Mouse (Mus musculus): ENCODE results near the gene Sema6d. TPM values are rescaled to one million over a fixed set of nuclear protein-coding genes. Genes with fewer than 3 reads are reported as not detected.

Gene Sema6d
- total and polyA plus RNA-seq, 3 experiments, result 0.05 TPM; not detected in 2

DNA sequence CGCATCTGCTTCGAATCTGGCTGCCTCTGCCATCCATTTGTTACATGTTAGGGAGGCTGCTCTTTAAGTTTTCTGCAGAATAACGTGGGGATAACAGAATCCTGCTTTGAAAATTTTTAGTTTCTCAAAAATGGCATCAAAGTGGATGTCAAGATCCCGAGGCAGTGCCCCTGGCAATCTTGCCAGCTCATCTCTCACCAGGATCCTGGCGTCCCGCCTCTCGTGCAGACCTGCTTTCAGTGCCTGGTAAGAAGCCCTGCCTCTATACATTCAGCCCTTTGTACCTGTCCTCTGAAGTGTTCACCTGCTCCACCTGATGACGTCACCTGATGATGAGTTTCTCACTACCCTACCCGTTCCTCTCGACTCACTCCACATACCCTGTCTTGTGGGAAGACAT, 422.1 kb downstream of the Sema6d start:
- peaks cover 27% of the 10 kb centered on the region for H3K9me3 ChIP-seq (replicated peaks)

DNA sequence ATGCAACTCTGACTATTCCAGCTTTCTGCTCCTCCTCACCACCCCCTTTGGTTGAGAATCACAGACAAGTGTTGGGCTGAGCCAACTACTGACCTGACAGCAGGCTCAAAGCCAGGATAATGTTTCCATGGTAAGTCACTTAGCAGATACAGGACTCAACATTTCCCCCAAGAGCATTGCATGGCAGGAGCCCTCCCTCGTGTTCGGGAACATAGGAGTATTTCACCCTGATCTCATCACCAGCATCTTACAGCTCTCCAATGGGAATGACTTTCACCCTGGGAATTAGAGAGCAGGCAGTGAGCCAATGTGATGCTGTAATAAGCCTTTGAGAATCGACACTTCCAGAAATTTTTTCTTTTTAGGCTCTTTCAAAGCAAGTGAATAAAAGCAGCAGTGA, 432.7 kb downstream of the Sema6d start:
- no peak overlapping the region for H3K4me3 ChIP-seq (ENCODE audit: low read depth, low read length)
- no peaks in the 10 kb centered on the region for H3K36me3 ChIP-seq (replicated peaks)
- TF ChIP-seq GATA1 (IDR thresholded peaks at IDR 0.05; ENCODE audit: borderline replicate concordance, low read length), result no peak
- no peak for TF ChIP-seq POLR2AphosphoS5 (IDR thresholded peaks at IDR 0.05; ENCODE audit: insufficient replicate concordance, low read depth, low read length)
- no peak for TF ChIP-seq TAL1 (conservative IDR thresholded peaks at IDR 0.05; ENCODE audit: low read depth, low read length)
- no peak for TF ChIP-seq GATA2 (IDR thresholded peaks at IDR 0.05; ENCODE audit: borderline replicate concordance, low read depth, low read length)
- no peak for TF ChIP-seq CTCF (IDR thresholded peaks at IDR 0.05; ENCODE audit: low read depth, low read length)
- no peak for ATAC-seq (ENCODE audit: extremely low read depth, insufficient number of reproducible peaks, low FRiP score, poor library complexity, severe bottlenecking)
- DNase-seq (ENCODE audit: low spot score), result no peak
- H3K9me3 ChIP-seq (replicated peaks), result peaks cover 35% of the 10 kb centered on the region
- H3K4me1 ChIP-seq (ENCODE audit: insufficient read depth, low read depth, low read length), result no peaks in the 10 kb centered on the region
- no peaks in the 10 kb centered on the region for H3K27me3 ChIP-seq (ENCODE audit: insufficient read depth, low read length)

More for the DNA sequence above, 422.1 kb downstream of the Sema6d start:
- DNase-seq (ENCODE audit: low spot score) (no peak), ATAC-seq (ENCODE audit: extremely low read depth, insufficient number of reproducible peaks, low FRiP score, poor library complexity, severe bottlenecking) (no peak)
- Histone ChIP-seq H3K36me3 (replicated peaks) (no peaks in the 10 kb centered on the region), H3K27me3 (ENCODE audit: insufficient read depth, low read length) (no peaks in the 10 kb centered on the region), H3K4me3 (ENCODE audit: low read depth, low read length) (no peak overlapping the region), H3K4me1 (ENCODE audit: insufficient read depth, low read depth, low read length) (no peaks in the 10 kb centered on the region)
- TF ChIP-seq CTCF (IDR thresholded peaks at IDR 0.05; ENCODE audit: low read depth, low read length), result no peak
- TF ChIP-seq TAL1 (conservative IDR thresholded peaks at IDR 0.05; ENCODE audit: low read depth, low read length), result no peak
- TF ChIP-seq GATA1 (IDR thresholded peaks at IDR 0.05; ENCODE audit: borderline replicate concordance, low read length), result no peak
- TF ChIP-seq POLR2AphosphoS5 (IDR thresholded peaks at IDR 0.05; ENCODE audit: insufficient replicate concordance, low read depth, low read length), result no peak
- no peak for TF ChIP-seq GATA2 (IDR thresholded peaks at IDR 0.05; ENCODE audit: borderline replicate concordance, low read depth, low read length)

- Histone ChIP-seq H3K4me1 (ENCODE audit: insufficient read depth, low read depth, low read length) (no peaks in the 10 kb centered on the region), H3K36me3 (replicated peaks) (no peaks in the 10 kb centered on the region), H3K27me3 (ENCODE audit: insufficient read depth, low read length) (no peaks in the 10 kb centered on the region), H3K4me3 (ENCODE audit: low read depth, low read length) (no peak overlapping the region), H3K9me3 (replicated peaks) (peaks cover 33% of the 10 kb centered on the region)
- DNase-seq (ENCODE audit: low spot score) (no peak), ATAC-seq (ENCODE audit: extremely low read depth, insufficient number of reproducible peaks, low FRiP score, poor library complexity, severe bottlenecking) (no peak)
- TF ChIP-seq GATA2 (IDR thresholded peaks at IDR 0.05; ENCODE audit: borderline replicate concordance, low read depth, low read length), result no peak
- TF ChIP-seq POLR2AphosphoS5 (IDR thresholded peaks at IDR 0.05; ENCODE audit: insufficient replicate concordance, low read depth, low read length), result no peak
- no peak for TF ChIP-seq GATA1 (IDR thresholded peaks at IDR 0.05; ENCODE audit: borderline replicate concordance, low read length)
- TF ChIP-seq TAL1 (conservative IDR thresholded peaks at IDR 0.05; ENCODE audit: low read depth, low read length), result no peak
- TF ChIP-seq CTCF (IDR thresholded peaks at IDR 0.05; ENCODE audit: low read depth, low read length), result no peak
These were observed 433.9 kb downstream of the Sema6d start for GRCm38 (mm10) chr2:124523667-124524066.

GRCm38 (mm10) chr2:124524167-124524566, 434.4 kb downstream of the Sema6d start:
- Histone ChIP-seq H3K9me3 (replicated peaks) (peaks cover 29% of the 10 kb centered on the region), H3K36me3 (replicated peaks) (no peaks in the 10 kb centered on the region), H3K4me3 (ENCODE audit: low read depth, low read length) (no peak overlapping the region), H3K4me1 (ENCODE audit: insufficient read depth, low read depth, low read length) (no peaks in the 10 kb centered on the region), H3K27me3 (ENCODE audit: insufficient read depth, low read length) (no peaks in the 10 kb centered on the region)
- ATAC-seq (ENCODE audit: extremely low read depth, insufficient number of reproducible peaks, low FRiP score, poor library complexity, severe bottlenecking), result no peak
- no peak for TF ChIP-seq CTCF (IDR thresholded peaks at IDR 0.05; ENCODE audit: low read depth, low read length)
- no peak for TF ChIP-seq GATA1 (IDR thresholded peaks at IDR 0.05; ENCODE audit: borderline replicate concordance, low read length)
- TF ChIP-seq POLR2AphosphoS5 (IDR thresholded peaks at IDR 0.05; ENCODE audit: insufficient replicate concordance, low read depth, low read length), result no peak
- TF ChIP-seq GATA2 (IDR thresholded peaks at IDR 0.05; ENCODE audit: borderline replicate concordance, low read depth, low read length), result no peak
- no peak for TF ChIP-seq TAL1 (conservative IDR thresholded peaks at IDR 0.05; ENCODE audit: low read depth, low read length)
- DNase-seq (ENCODE audit: low spot score), result no peak

GRCm38 (mm10) chr2:124527641-124528040, 437.9 kb downstream of the Sema6d start:
- no peak for DNase-seq (ENCODE audit: low spot score)
- Histone ChIP-seq H3K4me3 (ENCODE audit: low read depth, low read length) (no peak overlapping the region), H3K36me3 (replicated peaks) (no peaks in the 10 kb centered on the region), H3K4me1 (ENCODE audit: insufficient read depth, low read depth, low read length) (no peaks in the 10 kb centered on the region), H3K9me3 (replicated peaks) (peaks cover 25% of the 10 kb centered on the region), H3K27me3 (ENCODE audit: insufficient read depth, low read length) (no peaks in the 10 kb centered on the region)
- ATAC-seq (ENCODE audit: extremely low read depth, insufficient number of reproducible peaks, low FRiP score, poor library complexity, severe bottlenecking), result no peak
- TF ChIP-seq CTCF (IDR thresholded peaks at IDR 0.05; ENCODE audit: low read depth, low read length), result no peak
- TF ChIP-seq GATA1 (IDR thresholded peaks at IDR 0.05; ENCODE audit: borderline replicate concordance, low read length), result no peak
- TF ChIP-seq GATA2 (IDR thresholded peaks at IDR 0.05; ENCODE audit: borderline replicate concordance, low read depth, low read length), result no peak
- TF ChIP-seq POLR2AphosphoS5 (IDR thresholded peaks at IDR 0.05; ENCODE audit: insufficient replicate concordance, low read depth, low read length), result no peak
- TF ChIP-seq TAL1 (conservative IDR thresholded peaks at IDR 0.05; ENCODE audit: low read depth, low read length), result no peak

- no peak for ATAC-seq (ENCODE audit: extremely low read depth, insufficient number of reproducible peaks, low FRiP score, poor library complexity, severe bottlenecking)
- Histone ChIP-seq H3K27me3 (ENCODE audit: insufficient read depth, low read length) (no peaks in the 10 kb centered on the region), H3K4me3 (ENCODE audit: low read depth, low read length) (no peak overlapping the region), H3K4me1 (ENCODE audit: insufficient read depth, low read depth, low read length) (no peaks in the 10 kb centered on the region), H3K9me3 (replicated peaks) (peaks cover 22% of the 10 kb centered on the region), H3K36me3 (replicated peaks) (no peaks in the 10 kb centered on the region)
- TF ChIP-seq GATA2 (IDR thresholded peaks at IDR 0.05; ENCODE audit: borderline replicate concordance, low read depth, low read length), result no peak
- TF ChIP-seq TAL1 (conservative IDR thresholded peaks at IDR 0.05; ENCODE audit: low read depth, low read length), result no peak
- no peak for TF ChIP-seq POLR2AphosphoS5 (IDR thresholded peaks at IDR 0.05; ENCODE audit: insufficient replicate concordance, low read depth, low read length)
- no peak for TF ChIP-seq CTCF (IDR thresholded peaks at IDR 0.05; ENCODE audit: low read depth, low read length)
- TF ChIP-seq GATA1 (IDR thresholded peaks at IDR 0.05; ENCODE audit: borderline replicate concordance, low read length), result no peak
- DNase-seq (ENCODE audit: low spot score), result no peak
These were observed 440.7 kb downstream of the Sema6d start for GRCm38 (mm10) chr2:124530441-124530840.
